Mouse (Mus musculus): ENCODE results near the gene Soga1.

Gene Soga1

GRCm38 (mm10) chr2:156990727-156991431 lies 88.2 kb downstream of the Soga1 start:
- in situ Hi-C loops (cut with MboI, MseI), result no loop called here

GRCm38 (mm10) chr2:156987316-156987715 lies 91.7 kb downstream of the Soga1 start:
- in situ Hi-C loops (cut with MboI, MseI), result no loop called here

GRCm38 (mm10) chr2:156982864-156983263 lies 96.2 kb downstream of the Soga1 start:
- in situ Hi-C loops (cut with MboI, MseI), result no loop called here

- in situ Hi-C loops (cut with MboI, MseI), result no loop called here
Measured at GRCm38 (mm10) chr2:156981291-156981690, 97.8 kb downstream of the Soga1 start.

GRCm38 (mm10) chr2:156980059-156980458 lies 99.0 kb downstream of the Soga1 start:
- in situ Hi-C loops (cut with MboI, MseI), result no loop called here

- in situ Hi-C loops (cut with MboI, MseI), result no loop called here
Measured at GRCm38 (mm10) chr2:156976711-156977110, 102.3 kb downstream of the Soga1 start.

GRCm38 (mm10) chr2:156974967-156975366 lies 104.1 kb downstream of the Soga1 start:
- in situ Hi-C loops (cut with MboI, MseI), result no loop called here

- in situ Hi-C loops (cut with MboI, MseI), result no loop called here
Measured at GRCm38 (mm10) chr2:156973316-156974100, 105.5 kb downstream of the Soga1 start.

- in situ Hi-C loops (cut with MboI, MseI), result no loop called here
Measured at GRCm38 (mm10) chr2:156970253-156970652, 108.8 kb downstream of the Soga1 start.

- in situ Hi-C loops (cut with MboI, MseI), result no loop called here
Measured at GRCm38 (mm10) chr2:156968501-156968900, 110.6 kb downstream of the Soga1 start.

GRCm38 (mm10) chr2:156967388-156967787 lies 111.7 kb downstream of the Soga1 start:
- in situ Hi-C loops (cut with MboI, MseI), result no loop called here
